Mouse (Mus musculus) forebrain, embryonic 16.5 days (tissue): ENCODE measurements around the gene Grik4. TPM values are rescaled to one million over a fixed set of nuclear protein-coding genes. Genes with fewer than 3 reads are reported as not detected.
A peak's percentile ranks its signal among the peaks of the same experiment; 100 is the strongest.

Experiments used
- ATAC-seq: fragments of 200-750 bp; cut with Nextera tagmentation; 2 replicates; pipeline ENCODE4 v1.8.0; 2017; ENCODE audit warnings: mild to moderate bottlenecking, moderate library complexity
- H3K27ac ChIP-seq: fragments of 300-500 bp; sonication (generic); 2 replicates; pipeline ENCODE4 v1.5.1; 2014; ENCODE audit warnings: low read length, control low read depth
- H3K27me3 ChIP-seq: fragments of 300-500 bp; sonication (generic); replicated peaks from 2 replicates; pipeline ENCODE4 v1.6.1; 2014; ENCODE audit warnings: low read length; ENCODE audit not compliant: control insufficient read depth, insufficient read depth
- H3K36me3 ChIP-seq: fragments of 300-500 bp; sonication (generic); 2 replicates; pipeline ENCODE4 v1.6.1; 2014; ENCODE audit not compliant: control insufficient read depth, insufficient read depth
- H3K4me1 ChIP-seq: fragments of 300-500 bp; sonication (generic); replicated peaks from 2 replicates; pipeline ENCODE4 v1.6.1; 2014; ENCODE audit warnings: low read length; ENCODE audit not compliant: control insufficient read depth, insufficient read depth
- H3K4me2 ChIP-seq: fragments of 300-500 bp; sonication (generic); 2 replicates; pipeline ENCODE4 v1.6.1; 2014; ENCODE audit warnings: mild to moderate bottlenecking, low read length, control low read depth
- H3K4me3 ChIP-seq: fragments of 300-500 bp; sonication (generic); replicated peaks from 2 replicates; pipeline ENCODE4 v1.5.1; 2014; ENCODE audit warnings: mild to moderate bottlenecking, low read length, control low read depth
- H3K9ac ChIP-seq: fragments of 300-500 bp; sonication (generic); replicated peaks from 2 replicates; pipeline ENCODE4 v1.6.1; 2014; ENCODE audit warnings: low read depth, low read length, control low read depth
- H3K9me3 ChIP-seq: fragments of 300-500 bp; sonication (generic); 2 replicates; pipeline ENCODE4 v1.6.1; 2016; ENCODE audit warnings: low read length; ENCODE audit not compliant: control insufficient read depth
- WGBS: fragments of 180-500 bp; shearing (Covaris S2); extraction: QIAGEN DNeasy Blood & Tissue Kit; methylation state at CpG from one replicate; pipeline ENCODE4 v1.1.7; 2014; 5-methylcytosine and 5-hydroxymethylcytosine counted together
- polyA plus RNA-seq: library from polyadenylated mRNA; unstranded; fragments of >200 nt; fragmentation: Nextera tagmentation; extraction: Ambion mirVana; gene quantifications from 2 replicates; pipeline ENCODE4 v1.2.1, GENCODE M21; 2015

The Grik4 gene
- polyA plus RNA-seq, 1 experiment from 2014 or later = 4.8 TPM

DNA sequence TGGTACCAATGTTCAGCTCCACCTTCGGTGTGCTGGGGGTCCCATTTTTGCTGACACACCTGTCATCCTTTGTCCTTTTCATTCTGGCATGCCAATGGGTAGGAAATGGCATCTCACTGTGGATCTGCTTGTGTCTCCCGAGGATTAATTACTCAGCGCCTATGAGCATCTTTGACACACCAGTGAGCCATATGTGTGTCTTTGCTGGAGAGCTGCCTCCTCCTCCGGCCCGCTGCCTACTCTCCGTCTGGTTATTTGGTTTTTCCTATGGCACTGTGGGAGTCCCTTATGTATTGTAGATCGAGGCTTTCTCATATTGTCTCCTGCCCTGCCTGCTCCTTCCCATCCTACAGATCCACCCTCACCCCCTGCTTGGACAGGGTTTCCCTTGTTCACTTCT lies 26.4 kb downstream of the Grik4 start:
- H3K4me1 ChIP-seq = peaks cover 5% of the 10 kb centered on the region

DNA sequence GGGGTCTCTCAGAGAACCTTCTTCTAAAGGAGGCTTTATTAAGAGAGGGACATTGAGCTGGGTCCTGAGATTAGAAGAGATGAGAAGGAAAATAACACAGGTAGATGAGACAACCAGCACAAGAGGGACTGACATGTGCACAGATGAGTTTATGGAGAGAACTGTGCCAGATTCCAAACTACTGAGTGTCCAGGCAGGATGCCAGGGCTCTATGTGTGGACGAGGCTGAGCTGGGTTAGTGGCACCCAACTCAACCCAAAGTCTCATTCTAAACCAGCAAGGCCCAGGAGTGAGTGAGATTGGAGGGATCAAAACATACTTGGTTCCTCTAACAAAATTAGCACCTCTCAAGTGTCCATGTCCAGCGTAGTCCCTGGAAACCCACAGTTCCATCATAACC lies 31.1 kb downstream of the Grik4 start:
- H3K9me3 ChIP-seq = no peaks in the 10 kb centered on the region
- ATAC-seq = no peak
- H3K27me3 ChIP-seq = 0 out of 2 replicates have a peak, but pooled peaks cover 2% of the 10 kb centered on the region
- H3K27ac ChIP-seq = no peak overlapping the region
- H3K4me3 ChIP-seq = no peak overlapping the region
- WGBS = 77% methylated on average over 2 of the region's 2 CpGs
- H3K4me1 ChIP-seq = 0 out of 2 replicates have a peak, but pooled peaks cover 3% of the 10 kb centered on the region
- no peak overlapping the region for H3K9ac ChIP-seq
- no peaks in the 10 kb centered on the region for H3K36me3 ChIP-seq
- no peak overlapping the region for H3K4me2 ChIP-seq

More for the DNA sequence above, 26.4 kb downstream of the Grik4 start:
- Histone ChIP-seq H3K27me3 (no peaks in the 10 kb centered on the region), H3K9me3 (no peaks in the 10 kb centered on the region), H3K36me3 (no peaks in the 10 kb centered on the region), H3K4me3 (no peak overlapping the region), H3K4me2 (no peak overlapping the region), H3K27ac (no peak overlapping the region), H3K9ac (no peak overlapping the region)
- 74% methylated on average over 7 of the region's 7 CpGs for WGBS
- no peak for ATAC-seq

DNA sequence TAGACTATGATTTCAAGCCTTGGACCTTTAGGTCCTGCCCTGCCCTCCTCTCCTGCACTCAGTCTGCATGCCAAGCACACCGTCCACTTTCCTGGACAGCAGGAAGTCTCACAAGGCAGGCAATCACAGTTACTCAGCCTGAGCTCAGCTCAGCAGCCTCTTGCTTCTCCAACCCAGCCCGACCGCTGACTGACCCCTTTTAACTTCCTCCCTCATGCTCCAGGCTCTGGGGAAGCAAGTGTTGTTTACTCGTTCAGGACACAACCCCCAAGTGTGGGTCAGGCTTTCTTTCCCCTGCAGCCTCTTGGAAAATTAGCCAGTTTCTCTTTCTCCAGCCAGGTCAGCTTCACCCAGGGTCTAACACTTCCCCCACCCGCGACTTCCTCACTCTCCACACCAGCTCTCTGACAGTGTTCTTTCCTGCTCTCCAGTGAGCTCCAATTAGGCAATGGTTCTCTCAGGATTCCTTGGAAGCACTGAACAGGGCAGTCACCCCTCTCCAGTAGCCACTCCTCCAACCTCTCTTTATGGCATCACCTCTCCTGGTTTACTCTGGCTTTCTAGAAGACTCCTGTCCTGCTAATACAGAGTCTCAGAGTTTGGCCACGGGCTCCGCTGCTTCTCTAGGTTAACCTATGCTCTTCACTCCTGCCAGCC lies 35.5 kb downstream of the Grik4 start:
- Histone ChIP-seq H3K9me3 (no peaks in the 10 kb centered on the region), H3K36me3 (no peaks in the 10 kb centered on the region), H3K4me1 (0 out of 2 replicates have a peak, but pooled peaks cover 3% of the 10 kb centered on the region), H3K9ac (no peak overlapping the region), H3K27ac (no peak overlapping the region), H3K4me3 (no peak overlapping the region), H3K27me3 (0 out of 2 replicates have a peak, but pooled peaks cover 2% of the 10 kb centered on the region), H3K4me2 (no peak overlapping the region)
- no peak for ATAC-seq
- 61% methylated on average over 8 of the region's 8 CpGs for WGBS

DNA sequence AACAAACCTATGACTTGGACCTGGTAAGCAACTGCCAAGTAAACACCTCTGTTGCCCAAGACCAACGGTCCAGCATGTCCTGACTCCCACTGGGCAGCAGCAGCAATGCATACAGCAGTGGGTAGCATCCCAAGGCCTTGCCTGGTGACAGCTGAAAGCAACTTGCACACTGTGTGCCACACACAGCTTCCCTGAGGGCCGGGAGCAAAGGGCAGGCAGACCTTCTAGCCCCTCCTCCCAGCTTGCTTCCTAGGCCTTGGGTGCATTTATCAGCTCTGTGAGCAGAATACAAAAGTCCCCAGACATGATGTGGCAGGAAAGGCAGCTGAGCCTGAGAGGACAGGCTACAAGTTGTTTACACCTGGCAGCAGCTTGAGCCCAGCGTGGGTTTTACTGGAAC lies 37.3 kb downstream of the Grik4 start:
- Histone ChIP-seq H3K27ac (no peak overlapping the region), H3K9ac (no peak overlapping the region), H3K4me3 (no peak overlapping the region), H3K9me3 (no peaks in the 10 kb centered on the region), H3K27me3 (0 out of 2 replicates have a peak, but pooled peaks cover 2% of the 10 kb centered on the region), H3K36me3 (no peaks in the 10 kb centered on the region), H3K4me2 (no peak overlapping the region), H3K4me1 (no peaks in the 10 kb centered on the region)
- 40% methylated on average over 3 of the region's 3 CpGs for WGBS
- no peak for ATAC-seq

DNA sequence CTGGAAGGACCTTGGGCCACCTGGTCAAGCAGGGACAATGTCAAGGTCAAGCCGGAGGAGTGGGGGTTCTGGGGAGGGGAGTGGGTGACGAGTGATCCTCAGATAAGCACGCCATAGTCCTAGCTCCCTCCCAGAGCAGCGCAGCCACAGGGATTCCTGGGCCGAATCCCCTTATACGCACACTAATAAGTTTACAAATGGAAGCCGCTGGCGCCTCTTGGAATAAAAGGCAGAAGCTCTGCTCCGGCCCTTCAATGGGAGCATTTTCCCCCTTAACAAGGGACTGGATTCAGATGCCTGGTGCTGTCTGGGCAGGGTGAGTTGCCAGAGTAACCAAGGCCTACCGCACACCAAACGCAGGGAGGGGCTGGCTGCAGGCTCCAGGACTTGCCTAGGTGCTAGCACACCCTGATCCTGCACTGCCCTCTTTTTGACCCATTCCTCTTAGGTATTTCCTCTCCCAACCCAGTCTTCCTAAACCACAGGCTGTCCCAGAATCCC lies 46.2 kb downstream of the Grik4 start:
- Histone ChIP-seq H3K36me3 (no peaks in the 10 kb centered on the region), H3K27me3 (peaks cover 4% of the 10 kb centered on the region; the same call in 1 of the 2 replicates), H3K4me3 (peak overlapping the region; percentile 52), H3K4me2 (peak overlapping the region; percentile 90), H3K9me3 (no peaks in the 10 kb centered on the region), H3K4me1 (peaks cover 19% of the 10 kb centered on the region), H3K9ac (no peak overlapping the region; the same call in 1 of the 2 replicates), H3K27ac (no peak overlapping the region)
- WGBS = under 1% methylated on average over 11 of the region's 11 CpGs
- ATAC-seq = peak; percentile 32

DNA sequence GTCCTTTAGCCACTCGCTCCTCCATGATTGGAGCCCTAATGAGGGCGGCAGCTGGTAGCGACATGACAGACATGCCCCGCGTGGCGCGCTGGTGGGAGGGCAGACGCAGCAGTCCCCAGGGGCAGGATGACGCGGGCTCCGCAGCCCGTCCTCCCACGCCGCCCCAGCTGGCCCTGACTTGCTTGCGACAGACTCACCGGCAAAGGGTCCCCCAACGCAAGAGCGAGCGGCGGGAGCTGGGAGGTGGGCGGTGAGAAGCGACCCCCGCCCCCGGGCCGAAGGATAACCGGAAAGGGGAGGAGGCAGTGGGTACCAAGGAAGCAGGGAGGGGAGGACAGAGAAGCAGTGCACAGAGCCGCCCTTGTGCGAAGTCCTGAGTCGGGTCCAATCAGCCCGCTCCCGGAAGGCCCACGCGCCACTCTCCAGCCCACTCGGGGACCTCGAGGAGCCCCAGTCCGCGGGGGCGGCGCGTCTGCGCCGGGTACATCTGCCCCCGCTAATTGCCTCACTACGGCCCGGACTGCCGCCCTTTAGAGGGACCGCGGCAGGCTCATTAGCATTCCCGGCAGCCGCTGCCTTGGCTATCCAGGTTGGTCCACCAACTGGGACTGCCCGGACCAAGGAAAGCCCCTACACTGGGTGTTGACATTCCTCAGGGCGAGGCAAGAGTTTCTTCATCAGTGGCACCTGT lies 46.8 kb downstream of the Grik4 start:
- peaks cover 4% of the 10 kb centered on the region; the same call in 1 of the 2 replicates for H3K27me3 ChIP-seq
- peak; percentile 74 for ATAC-seq
- peak overlapping the region; percentile 52 for H3K4me3 ChIP-seq
- peak overlapping the region; percentile 65 for H3K9ac ChIP-seq
- WGBS = under 1% methylated on average over 45 of the region's 52 CpGs
- no peak overlapping the region for H3K27ac ChIP-seq
- H3K4me1 ChIP-seq = peaks cover 19% of the 10 kb centered on the region
- no peaks in the 10 kb centered on the region for H3K9me3 ChIP-seq
- H3K36me3 ChIP-seq = no peaks in the 10 kb centered on the region
- H3K4me2 ChIP-seq = peak overlapping the region; percentile 90

DNA sequence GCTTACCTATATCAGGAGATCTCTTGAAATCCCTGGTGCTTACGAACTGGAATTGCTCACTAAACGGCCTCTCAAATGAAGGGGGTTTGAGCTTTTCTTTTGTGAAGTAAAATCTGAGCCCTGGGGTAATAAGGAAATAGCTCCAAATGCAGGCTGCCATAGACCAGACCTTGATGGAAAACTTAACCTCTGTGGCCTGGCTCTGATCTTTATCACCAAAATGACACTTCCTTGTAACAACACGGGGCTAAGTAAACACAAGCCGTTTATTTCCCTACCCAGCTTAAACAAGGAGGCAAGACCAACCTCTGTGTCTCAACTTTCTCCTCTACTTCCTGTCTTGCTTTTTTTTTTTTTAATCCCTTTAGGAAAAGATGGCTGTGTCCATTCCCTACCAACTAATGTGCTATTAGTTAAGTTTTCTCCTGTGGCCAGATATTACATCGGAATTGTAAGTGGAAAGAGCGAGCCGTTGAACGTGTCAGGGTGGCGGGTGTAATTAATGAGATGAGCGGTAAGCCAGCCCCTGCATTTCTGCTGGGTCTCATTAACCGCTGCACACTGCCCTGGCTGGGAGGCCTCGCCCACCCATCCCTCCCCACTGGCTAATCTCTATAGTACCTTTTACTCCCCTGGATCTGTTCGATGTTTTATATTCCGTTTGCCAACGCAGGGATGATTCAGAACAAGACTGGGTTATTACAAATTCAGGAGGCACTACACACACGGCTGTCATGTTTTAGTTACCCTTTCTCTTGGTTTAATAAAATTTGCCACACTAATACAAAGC lies 47.7 kb downstream of the Grik4 start:
- 3% methylated on average over 16 of the region's 16 CpGs for WGBS
- Histone ChIP-seq H3K36me3 (no peaks in the 10 kb centered on the region), H3K4me3 (peak overlapping the region; percentile 52), H3K27me3 (peaks cover 4% of the 10 kb centered on the region; the same call in 1 of the 2 replicates), H3K9ac (no peak overlapping the region; the same call in 1 of the 2 replicates), H3K4me2 (peak overlapping the region; percentile 90), H3K9me3 (0 out of 2 replicates have a peak, but pooled peaks cover 2% of the 10 kb centered on the region), H3K4me1 (peaks cover 15% of the 10 kb centered on the region), H3K27ac (no peak overlapping the region)
- ATAC-seq = peak; percentile 14; the same call in 1 of the 2 replicates

DNA sequence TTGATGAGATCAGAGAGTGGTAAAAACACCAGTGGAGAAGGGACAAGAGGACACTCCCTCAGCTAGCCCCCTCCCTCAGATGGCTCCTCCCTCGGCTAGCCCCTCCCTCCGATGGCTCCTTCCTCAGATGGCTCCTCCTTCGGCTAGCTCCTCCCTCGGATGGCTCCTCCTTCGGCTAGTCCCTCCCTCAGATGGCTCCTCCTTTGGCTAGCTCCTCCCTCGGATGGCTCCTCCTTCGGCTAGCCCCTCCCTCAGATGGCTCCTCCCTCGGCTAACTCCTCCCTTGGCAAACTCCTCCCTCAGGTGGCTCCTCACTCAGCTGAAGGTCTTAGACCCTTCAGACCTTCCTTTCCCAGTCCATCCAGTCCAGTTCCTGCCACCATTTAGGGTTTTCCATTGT lies 51.5 kb downstream of the Grik4 start:
- Histone ChIP-seq H3K4me3 (no peak overlapping the region), H3K4me2 (no peak overlapping the region), H3K9me3 (peaks cover 5% of the 10 kb centered on the region; the same call in 1 of the 2 replicates), H3K9ac (no peak overlapping the region), H3K4me1 (peaks cover 7% of the 10 kb centered on the region), H3K36me3 (no peaks in the 10 kb centered on the region), H3K27me3 (no peaks in the 10 kb centered on the region), H3K27ac (no peak overlapping the region)
- ATAC-seq = no peak
- WGBS = 86% methylated on average over 8 of the region's 8 CpGs

DNA sequence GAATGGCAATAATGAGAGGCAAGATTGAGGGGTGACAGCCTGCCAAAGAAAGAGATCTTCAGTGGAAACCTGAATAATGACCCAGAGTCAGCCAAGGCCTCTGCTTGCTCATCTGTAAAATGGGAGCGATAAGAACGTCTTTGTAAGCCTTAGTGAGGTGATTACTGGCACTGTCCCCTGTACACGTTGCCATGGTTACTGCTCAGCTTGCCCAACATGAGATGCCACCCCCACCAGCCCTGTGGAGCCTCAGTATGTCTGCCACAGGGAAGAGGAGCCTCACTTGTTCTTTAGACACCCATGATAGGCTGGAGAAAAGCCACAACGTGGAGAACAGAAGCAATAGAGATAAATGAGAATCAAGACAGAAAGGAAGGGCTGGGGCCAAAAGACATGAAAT lies 56.4 kb downstream of the Grik4 start:
- Histone ChIP-seq H3K27ac (no peak overlapping the region), H3K4me2 (no peak overlapping the region), H3K4me1 (peaks cover 7% of the 10 kb centered on the region; the same call in 1 of the 2 replicates), H3K27me3 (no peaks in the 10 kb centered on the region), H3K4me3 (no peak overlapping the region), H3K9me3 (peaks cover 5% of the 10 kb centered on the region; the same call in 1 of the 2 replicates), H3K36me3 (no peaks in the 10 kb centered on the region), H3K9ac (no peak overlapping the region)
- WGBS = 61% methylated on average over 4 of the region's 4 CpGs
- no peak for ATAC-seq
